Mouse (Mus musculus) gastrocnemius, postnatal 25 days (tissue): Measurements from ENCODE around the gene 2410131K14Rik. TPM values are rescaled to one million over a fixed set of nuclear protein-coding genes. Genes with fewer than 3 reads are reported as not detected.

Source experiments
- DNase-seq: peaks from one replicate; pipeline ENCODE4 v3.0.0; 2022
- long read RNA-seq, 2 experiments: library from polyadenylated mRNA; stranded (forward); transcript quantifications; one replicate each; pipeline ENCODE4 v2.0.0; 2021
- total RNA-seq, 2 experiments: library from RNA; stranded (reverse); gene quantifications; 1 replicate in 1 of 2; 2 replicates in 1 of 2; pipeline ENCODE4 v1.2.3; 2021

The 2410131K14Rik gene
- total RNA-seq, result 1 to 10 TPM; 3.8 to 4.1 TPM
- long read RNA-seq, experiment 1, full-length matches to known transcripts, result 5 of 7 reads
- long read RNA-seq, experiment 1, partial matches to known transcripts, result 0 of 7 reads
- long read RNA-seq, experiment 1, other reads (novel, unspliced or antisense), result 2 of 7 reads
- long read RNA-seq, experiment 2, full-length matches to known transcripts, result 8 of 8 reads
- long read RNA-seq, experiment 2, partial matches to known transcripts, result 0 of 8 reads
- long read RNA-seq, experiment 2, other reads (novel, unspliced or antisense), result 0 of 8 reads

DNA sequence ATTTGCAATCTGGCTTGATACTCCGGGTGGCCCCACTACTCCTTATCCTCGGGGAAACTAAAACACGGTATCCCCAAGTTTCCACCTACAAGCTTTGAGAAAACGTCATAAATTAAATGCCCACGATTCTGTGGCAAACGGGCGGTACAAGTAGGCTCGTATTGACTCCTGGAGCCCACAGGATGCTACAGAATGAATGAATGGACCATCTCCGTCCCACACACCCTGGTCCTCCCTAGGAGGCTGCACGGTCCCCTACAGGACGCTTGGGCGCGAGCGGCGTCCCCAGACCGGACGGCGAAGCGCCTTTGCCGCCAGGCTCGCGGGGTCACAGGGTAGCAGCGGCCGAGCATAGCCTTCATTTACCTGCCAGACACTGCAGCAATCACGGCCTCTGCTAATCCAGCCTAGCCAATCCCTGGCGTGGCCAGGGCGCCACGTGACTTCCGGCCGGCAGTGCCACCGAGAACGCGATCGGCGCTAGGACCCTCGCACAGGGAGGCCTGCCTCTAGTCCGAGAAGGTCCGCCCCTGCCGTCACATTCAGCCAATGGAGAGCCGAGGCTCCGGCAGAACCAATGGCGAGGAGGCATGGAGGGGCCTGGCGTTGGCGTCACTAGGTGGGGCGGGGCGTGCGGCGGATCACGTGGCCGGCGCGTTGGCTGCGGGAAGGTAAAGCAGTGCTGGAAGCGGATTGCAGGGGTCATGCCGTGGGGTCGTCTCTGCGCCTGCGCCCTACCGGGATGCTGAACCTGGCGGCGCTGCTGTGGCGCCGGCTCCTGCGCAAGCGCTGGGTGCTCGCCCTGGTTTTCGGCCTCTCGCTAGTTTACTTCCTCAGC lies at the start of gene 2410131K14Rik, which contains the start of gene Rnft2:
Gene 2410131K14Rik (plus strand): TSS at position 622 of the 838 bp plus-strand sequence.
Gene Rnft2 (minus strand): TSS at position 511 of the 838 bp plus-strand sequence.
- DNase-seq, result peak; percentile 100

DNA sequence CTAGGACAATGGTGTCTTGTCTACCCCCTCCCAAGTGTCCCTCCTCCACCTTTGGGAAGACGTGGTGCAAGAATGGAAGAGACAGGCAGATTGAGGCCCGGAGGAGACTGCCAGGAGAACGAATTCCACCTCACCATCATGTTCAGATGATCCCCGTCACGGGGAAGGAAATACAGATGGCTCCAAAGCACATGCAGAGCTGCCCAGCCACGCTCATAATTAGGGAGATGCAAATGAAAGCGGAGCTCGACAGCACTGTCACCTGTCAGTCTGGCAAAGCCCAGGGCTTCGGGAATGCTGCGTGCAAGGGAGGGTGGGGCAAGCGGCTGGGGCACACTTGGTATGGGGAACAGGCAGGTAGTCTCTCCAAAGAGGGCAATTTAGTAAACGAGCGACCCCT lies 47.6 kb upstream of the 2410131K14Rik start:
- DNase-seq, result no peak

DNA sequence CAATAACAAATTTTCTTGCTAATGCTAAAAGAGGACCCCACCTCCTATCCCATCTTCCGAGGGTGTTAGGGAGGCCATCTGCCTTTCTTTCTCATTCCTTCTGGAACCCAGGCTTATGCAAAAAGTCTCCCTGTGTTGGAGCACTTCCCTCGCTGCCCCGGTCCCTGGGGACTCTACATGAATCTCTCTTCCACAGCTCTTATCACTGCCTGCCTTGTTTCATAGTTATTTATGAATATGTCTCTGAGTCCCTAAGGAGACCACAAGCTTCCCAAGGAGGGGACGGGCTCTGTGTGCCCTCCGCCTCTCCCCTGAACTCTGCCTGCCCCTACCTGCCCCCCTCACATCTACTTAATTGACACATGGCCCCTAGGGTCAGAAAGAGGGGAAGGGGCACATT lies 45.4 kb upstream of the 2410131K14Rik start:
- no peak for DNase-seq

DNA sequence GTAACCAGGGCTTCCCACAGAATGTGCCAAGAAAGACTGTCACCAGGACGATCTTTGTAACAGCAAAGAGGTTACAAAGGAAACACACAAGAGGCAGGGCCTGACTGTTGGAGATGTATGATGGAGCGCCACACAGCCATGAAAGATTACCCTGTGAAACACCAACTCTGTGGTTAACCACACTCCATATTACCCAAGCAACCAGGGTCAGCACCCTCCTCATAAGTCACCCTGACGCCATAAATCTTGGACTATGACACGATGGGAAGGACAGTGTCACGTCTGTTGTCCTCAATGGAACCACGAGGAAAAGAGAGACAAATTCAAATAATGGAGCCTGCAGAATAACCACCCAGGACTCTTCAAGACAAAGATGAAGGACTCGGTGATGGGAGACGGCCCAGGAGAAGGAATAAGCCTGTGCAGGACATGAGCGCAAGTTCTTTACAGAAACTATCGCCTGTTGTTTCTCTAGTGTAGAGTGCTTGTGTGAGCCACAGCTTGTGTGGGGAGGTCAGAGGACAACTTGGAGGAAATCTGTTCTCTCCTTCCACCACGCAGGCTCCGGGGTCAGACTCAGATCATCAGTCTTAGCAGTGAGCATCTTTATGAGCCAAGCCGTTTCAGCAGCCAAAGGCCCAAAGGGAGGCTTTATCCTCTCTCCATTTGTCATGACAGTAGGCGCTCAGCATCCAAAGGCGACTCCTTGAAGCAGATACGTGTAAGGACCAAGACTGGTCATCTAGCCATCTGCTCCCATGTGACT lies 40.2 kb upstream of the 2410131K14Rik start:
- DNase-seq, result no peak

DNA sequence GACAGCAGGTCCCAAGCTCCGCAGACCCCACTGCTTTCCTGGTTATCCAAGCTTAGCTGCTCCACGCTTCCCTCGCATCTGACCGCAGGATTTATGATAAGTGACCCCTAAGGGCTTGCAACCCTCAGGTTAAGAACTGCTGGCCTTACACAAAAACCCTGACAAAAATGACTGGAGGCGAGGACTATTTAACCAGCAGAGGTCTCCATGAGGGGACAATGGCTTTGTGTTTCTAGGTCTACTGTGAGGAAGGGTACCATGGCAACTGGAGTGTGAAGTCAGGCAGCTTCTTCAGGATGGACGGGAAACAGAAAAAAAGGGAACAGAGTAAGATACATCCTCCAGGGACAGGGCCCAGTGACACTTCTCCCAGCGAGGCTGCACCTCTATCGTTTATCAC lies 39.2 kb upstream of the 2410131K14Rik start:
- no peak for DNase-seq

DNA sequence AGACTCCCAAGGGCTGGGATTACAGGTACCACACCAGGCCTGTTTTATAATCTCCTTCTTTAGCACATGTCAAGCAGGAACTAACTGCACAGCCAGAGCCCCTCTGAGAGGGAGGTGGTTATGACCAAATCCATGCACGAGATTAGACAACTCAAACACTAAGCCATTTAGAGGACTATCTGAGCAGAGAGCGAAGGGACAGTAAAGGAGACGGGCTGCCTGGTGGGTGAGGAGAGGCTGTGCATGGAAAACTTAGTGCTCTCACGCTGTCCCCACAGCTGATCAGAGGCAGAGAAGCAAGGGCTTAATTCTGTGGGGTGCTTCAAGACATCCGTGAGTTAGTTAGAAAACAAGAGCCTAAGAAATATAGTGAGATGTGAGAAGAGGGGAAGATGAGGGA lies 31.0 kb upstream of the 2410131K14Rik start:
- no peak for DNase-seq

DNA sequence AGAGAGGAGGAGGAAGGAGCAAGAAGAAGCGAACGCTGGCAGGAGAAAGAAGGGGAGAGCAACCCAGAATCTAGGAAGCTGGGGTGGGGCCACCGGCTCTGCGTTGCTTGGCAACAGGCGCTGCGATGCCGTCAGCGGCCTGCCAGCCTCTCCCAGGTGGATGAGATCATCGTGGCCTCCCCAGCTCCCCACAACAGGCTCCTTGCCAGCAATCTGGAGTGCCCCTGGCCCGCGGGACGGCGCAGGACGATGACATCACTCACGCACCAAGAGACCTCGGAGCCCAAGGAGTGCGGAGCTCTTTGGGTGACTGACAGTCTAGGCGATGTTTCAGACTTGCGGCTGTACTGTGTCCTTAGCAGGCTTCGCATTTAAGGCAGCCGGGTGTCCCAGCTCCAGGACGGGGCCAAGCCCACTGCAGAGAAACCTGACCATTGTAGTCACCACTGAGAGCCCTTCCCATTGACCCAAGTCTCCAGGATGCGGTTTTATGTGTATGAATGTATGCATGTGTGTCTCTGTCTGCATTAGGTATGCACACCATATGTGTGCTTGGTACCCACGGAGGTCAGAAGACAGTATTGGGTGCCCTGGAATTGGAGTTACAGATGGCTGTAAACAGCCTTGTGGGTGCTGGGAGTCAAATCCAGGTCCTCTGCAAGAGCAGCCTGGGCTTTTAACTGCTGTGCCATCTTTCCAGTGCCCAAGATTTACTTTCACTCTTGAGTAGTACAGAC lies 30.4 kb upstream of the 2410131K14Rik start:
- DNase-seq, result peak; percentile 38

DNA sequence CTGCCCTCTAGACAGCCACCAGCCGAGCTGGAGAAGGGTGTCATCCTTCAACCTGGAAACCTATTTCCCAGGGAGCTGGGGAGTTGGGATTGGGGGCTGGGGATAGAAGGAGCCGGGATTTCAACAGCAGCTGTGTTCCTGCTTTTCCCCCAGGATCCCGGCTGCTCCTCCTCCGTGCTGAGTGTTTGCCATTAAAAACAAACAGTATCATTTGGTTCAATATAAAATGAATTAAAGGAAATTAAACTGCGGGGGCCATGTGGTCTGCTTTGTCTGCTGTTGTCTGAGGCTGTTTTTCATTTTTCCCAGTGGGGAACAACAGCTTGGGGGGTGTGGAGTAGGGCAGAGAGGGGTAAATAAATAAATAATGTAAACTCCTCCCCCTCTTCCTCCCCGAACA lies 27.6 kb upstream of the 2410131K14Rik start:
- peak; percentile 31 for DNase-seq

DNA sequence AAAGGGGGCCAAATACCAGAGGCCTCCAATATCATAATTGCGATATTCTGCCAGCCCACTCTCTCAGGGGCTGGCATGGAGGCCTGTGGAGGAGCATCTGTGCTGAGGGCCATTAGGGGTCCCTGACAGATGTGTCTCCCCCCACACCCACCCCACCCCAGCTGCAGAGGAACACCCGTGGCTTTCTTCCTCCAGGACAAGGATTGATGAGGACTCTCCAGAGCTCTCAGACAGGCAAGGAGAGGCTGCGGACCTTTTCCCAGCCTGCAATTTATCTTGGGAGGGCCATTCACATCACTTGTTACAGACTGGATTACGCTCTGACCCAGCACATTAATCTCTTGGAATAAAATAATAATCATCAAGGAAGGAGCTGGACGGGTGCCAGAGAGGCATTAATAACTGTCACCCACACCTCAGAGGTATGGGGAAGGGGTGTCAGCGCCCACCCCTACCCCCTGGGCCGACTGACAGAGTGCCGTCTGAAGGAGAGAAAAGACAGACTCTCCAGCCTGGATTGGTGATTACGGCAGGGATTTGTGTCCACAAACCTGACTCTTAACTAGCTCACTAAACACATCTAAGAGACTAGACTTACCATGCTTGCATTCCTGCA lies 21.8 kb upstream of the 2410131K14Rik start:
- DNase-seq, result no peak

DNA sequence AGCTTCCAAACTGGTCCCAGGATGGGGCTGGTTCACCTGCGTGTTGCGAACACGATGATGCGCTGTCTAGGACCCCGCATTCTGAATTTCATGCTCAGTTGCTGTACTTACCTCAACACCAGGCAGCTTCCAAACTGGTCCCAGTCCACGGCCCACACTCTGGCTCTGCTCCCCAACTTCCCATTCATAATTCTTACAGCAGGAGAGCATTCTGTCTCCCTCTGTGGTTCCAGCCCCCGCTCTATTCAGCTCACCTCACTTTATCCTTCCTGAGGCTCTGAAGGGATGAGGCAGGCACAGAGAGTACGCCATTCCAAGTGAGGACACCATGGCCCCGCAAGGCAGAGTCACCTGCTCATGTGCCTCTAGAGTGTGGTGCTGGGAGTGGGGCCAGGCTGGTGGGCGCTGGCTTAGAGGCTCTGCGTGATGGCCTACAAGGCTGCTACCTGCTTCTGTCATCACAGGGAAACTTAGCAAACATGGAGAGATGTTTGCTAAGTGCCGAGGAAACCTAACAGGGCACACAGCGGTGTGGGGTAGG lies 14.9 kb upstream of the 2410131K14Rik start:
- no peak for DNase-seq

DNA sequence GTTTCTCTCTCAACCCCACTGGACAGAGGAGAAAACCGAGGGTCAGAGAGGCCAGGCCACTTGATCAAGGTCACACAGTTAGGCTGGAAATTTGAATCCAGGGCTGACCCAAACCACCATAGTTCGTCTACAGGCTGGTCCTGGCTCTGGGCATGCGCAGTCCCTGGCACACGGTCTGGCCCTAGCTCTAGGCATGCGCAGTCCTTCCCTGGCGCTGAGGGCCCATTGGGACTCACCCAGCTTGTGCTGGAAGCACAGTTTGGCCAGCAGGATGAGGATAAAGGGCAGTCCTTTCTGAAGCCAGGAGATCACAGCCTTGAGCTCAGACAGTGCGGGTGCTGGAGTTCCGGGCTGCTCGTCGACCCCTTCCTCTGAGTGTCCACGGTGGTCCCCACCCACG lies 8.1 kb upstream of the 2410131K14Rik start:
- no peak for DNase-seq

DNA sequence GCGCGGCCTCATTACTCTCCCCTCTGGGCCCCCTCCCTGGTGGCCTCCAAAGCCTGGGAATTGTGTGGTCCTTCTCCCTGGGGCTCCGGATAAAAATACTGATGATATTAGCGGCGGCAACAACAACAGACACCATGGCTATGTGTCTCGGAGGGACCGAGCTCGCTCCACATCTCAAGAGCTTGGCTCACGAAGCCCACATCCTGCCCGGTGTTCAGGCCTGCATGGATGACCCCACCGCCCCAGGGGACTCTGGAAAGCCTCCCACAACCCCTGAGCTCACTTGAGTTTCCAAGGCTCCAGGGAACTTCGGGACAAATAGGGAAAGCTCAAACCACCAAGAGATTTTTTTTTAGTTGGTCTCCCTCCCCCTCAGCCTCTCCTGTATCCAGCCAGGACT lies 5.4 kb upstream of the 2410131K14Rik start:
- peak; percentile 53 for DNase-seq

DNA sequence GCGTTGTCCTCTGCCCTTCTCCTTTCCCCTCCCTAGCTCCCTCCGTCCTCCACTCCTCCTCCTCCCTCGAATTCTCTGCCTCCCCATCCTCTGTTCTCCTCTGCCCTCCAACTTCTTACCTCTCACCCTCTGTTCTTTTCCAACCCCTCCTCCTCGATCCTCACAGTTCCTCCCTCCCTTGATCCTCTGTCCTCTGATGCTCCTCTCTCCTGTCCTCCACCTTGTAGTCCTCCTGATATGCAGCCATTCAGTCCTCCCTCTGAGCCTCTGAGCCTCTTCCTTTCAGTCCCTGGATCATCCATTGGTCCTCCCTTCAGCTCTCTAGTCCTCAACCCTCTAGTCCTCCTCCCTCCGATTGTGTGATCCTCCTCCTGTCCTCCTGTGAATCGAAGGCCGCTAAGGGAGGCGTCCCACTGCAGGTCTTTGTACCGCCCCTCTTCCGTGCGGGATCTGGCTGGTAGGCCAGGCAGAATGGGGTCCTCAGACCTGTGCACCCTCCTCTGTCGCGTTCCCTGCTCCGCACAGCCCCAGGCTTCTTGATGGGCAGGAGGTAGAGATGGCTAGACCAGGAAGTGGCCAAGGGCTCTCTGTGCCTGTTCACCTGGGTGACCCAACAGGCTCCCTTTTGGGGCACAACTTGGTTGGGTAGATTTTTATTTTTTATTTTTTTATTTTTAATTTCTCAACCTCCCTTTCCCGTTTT lies 730 bp downstream of the 2410131K14Rik start:
- DNase-seq, result no peak

DNA sequence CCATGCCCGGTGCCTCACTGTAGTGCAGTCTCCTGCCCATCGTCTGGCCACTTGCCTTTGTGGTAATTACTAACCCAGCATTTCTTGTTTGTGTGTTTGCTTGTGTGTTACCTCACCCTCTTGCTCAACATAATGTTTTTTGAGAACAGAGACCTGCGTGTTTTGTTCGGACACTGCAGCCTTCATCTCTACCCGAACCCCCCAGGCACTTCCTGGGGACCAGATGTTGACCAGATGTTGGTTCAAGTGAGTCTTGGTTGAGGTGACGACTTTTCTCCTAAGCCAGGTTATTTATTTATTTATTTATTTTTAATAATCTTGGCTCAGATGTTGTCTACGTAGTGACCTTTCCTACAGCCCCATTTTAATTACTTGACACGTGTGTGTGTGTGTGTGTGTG lies 2.4 kb downstream of the 2410131K14Rik start:
- DNase-seq, result no peak

DNA sequence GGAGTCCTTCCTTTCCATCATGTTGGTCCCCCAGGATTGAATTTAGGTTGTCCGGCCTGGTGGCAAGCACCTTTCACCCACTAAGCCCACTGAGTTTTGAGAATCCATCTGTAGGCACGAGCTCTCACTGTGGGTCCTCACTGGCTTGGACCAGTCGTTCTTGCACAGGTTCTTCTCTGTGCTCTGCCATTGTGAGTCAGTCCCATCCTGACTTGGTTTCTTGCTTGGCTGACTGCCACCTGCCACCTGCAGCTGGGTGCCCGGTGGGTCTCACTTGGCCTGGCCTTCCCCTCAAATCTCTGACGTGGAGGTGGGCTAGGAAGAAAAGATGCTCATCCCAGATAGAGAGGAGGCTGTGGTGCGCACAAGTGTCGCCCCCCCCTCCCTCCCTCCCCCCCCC lies 6.0 kb downstream of the 2410131K14Rik start:
- DNase-seq, result no peak

DNA sequence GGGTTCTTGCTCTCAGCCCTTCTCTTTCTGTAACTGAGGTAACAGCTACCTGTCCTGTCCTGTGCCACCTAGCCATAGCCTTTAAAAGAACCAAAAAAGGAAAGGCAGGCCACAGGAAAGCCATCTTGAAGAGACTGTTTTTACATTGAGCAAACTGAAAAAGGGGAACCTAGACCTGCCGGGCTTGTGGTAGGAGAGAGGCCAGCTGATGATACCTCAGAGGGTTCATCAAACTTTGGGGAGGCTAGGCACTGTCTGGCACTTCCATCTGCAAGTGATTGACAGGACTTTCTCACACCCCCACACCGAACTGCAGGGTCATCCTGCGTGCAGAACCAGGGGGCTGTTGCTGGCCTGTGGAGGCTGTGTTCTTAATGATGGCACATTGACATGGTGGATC lies 8.5 kb downstream of the 2410131K14Rik start:
- DNase-seq, result no peak

DNA sequence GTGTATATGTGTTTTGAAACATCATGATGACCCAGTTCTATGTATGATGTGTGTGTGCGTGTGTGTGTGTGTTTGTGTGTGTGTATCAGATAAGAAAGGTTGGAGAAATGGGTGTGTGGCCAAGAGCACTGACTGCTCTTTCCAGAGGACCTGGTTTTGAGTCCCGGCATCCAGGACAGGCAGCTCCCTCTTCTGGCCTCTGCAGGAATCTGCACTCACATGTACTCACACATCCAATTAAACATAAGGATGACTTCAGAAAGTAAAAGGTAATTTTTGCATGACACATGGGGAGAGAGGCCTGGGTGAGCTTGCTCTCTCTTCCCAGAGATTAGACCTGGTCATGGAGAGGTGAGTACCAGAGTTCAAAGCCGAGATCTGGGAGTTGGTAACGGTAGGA lies 12.0 kb downstream of the 2410131K14Rik start:
- DNase-seq, result no peak

DNA sequence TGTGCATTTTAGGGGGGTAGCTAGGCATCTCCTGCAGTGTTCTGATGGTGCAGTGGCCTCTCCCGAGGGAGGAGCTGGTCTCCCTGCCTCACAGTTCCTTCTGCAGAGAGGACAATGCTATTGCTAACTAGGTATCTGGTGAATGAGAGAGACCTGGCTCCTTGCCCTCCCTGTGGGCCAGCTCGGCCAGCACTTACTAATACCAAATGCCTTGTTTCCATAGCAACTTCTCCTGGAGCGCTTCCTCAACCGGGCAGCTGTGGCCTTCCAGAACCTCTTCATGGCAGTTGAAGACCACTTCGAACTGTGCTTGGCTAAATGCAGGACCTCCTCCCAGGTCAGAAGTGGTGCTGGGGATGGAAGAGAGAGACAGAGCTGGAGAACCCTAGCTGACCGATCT lies 14.1 kb downstream of the 2410131K14Rik start:
- no peak for DNase-seq

DNA sequence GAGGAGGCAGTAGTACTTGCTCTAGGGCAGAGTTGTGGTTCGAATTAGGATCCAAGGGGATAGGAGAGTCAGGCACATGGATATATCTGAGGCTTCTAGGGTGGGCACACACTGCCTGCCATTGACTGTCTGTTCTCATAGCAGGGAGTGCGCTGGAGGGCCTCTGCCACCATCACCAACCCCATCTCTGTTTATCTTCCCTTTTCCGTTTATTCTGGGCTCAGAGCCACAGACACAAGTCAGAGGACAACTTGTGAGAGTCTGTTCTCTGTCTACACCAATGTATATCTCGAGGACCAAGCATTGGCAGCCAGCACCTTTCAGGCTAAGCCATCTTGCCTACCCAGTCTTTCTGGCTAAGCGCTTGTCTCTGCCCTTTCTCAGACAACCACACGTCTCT lies 14.6 kb downstream of the 2410131K14Rik start:
- no peak for DNase-seq

DNA sequence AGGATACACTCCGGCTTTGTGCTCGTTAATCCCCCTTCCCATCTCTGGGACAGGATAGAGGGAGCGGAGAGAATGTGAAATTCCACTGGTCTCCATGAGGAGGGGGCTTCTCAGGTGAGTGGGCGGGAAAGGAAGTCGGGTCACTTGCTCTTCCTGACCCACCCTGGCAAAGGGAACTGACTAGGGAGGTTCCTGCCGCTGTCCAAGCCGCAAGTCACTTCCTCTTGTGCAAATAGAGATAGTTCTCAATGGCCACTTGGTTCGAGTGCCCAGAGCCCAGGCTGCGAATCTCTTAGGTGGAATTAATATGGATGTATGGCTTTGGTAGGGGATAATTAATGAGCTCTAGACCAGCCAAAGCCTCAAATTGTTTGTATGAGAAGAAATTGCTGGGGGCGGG lies 15.0 kb downstream of the 2410131K14Rik start:
- DNase-seq, result no peak

DNA sequence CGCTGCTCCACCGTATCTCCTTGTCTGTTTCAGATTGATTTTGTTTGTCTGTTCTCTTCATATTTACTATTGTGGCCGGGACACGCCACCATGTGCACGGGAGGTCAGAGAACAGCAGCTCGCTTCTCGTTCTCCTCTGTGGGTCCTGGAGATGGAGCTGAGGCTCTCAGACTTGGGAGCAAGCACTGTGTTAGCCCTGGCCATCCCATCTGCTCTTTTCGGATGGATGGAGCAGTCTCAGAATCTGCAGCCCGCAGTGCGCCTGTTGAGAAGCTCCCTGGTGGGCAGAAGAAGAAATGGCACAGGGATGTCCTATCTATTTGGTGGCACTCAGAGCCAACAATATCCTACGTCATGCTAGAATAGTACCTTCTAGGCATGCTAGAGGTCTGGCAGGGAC lies 15.6 kb downstream of the 2410131K14Rik start:
- no peak for DNase-seq
